Comparison of ENCODE assay signal across 8 mouse cellular contexts in genomic region chr2:31572051-31572914, GRCm38 (mm10). TPM values are rescaled to one million over a fixed set of nuclear protein-coding genes. Genes with fewer than 3 reads are reported as not detected.
DNase-seq lines count a peak whose midpoint lies in the region; ATAC-seq lines count a peak whose summit lies in the region.

Gene Fubp3 (plus strand): TSS chr2:31572651.

- peaks cover 14% of the 10 kb centered on the region for H3K4me1 ChIP-seq in lung, embryonic 16.5 days (replicated peaks; ENCODE audit: control insufficient read depth, insufficient read depth, low read length)

- H3K9me3 ChIP-seq in lung, embryonic 16.5 days (ENCODE audit: control insufficient read depth, low read length) = no peaks in the 10 kb centered on the region

- peak within 1 kb of the TSS; percentile 76 for H3K27ac ChIP-seq in lung, embryonic 16.5 days (ENCODE audit: low read length)

- peak within 1 kb of the TSS; percentile 97 for H3K4me3 ChIP-seq in lung, embryonic 16.5 days (ENCODE audit: low read length)

- no peaks in the 10 kb centered on the region for H3K27me3 ChIP-seq in lung, embryonic 16.5 days (ENCODE audit: control insufficient read depth, insufficient read depth, low read depth, low read length)

- H3K9ac ChIP-seq in lung, embryonic 16.5 days (ENCODE audit: low read length) = peak within 1 kb of the TSS; percentile 97

- ATAC-seq in hematopoietic stem cell, adult 5-6 weeks (replicated peaks in 1 of 2; ENCODE audit: insufficient read depth in 1 of 2, low FRiP score in 2 of 2, low TSS enrichment in 1 of 2, low read depth in 1 of 2, poor library complexity in 2 of 2, severe bottlenecking in 2 of 2) = peak; percentile 44 to 69
- peak; percentile 99 for ATAC-seq in lung, embryonic 16.5 days (ENCODE audit: low read depth)

- peak; percentile 80 for DNase-seq in MEL-GATA-1-ER (ENCODE audit: extremely low read depth, low read depth)
- peak; percentile 73 for DNase-seq in cerebellum, adult 8-10 months
- peak; percentile 90 for DNase-seq in forelimb bud, embryonic 11.5 days (ENCODE audit: low read depth, low spot score)
- DNase-seq in layer of hippocampus, adult 9-10 months (ENCODE audit: low spot score) = peak; percentile 49
- peak; percentile 80 for DNase-seq in ovary, postnatal 10 days (ENCODE audit: low spot score)
- DNase-seq in thymus, postnatal 10 days (ENCODE audit: low spot score in 2 of 2) = peak; percentile 76

- H3K4me2 ChIP-seq in lung, embryonic 16.5 days (ENCODE audit: low read depth, low read length) = peak within 1 kb of the TSS; percentile 83

- peaks cover 3% of the 10 kb centered on the region; the same call in 1 of the 2 replicates for H3K36me3 ChIP-seq in lung, embryonic 16.5 days (ENCODE audit: control insufficient read depth, insufficient read depth, low read length)

- under 1% methylated on average over 51 of the region's 51 CpGs for WGBS in lung, embryonic 16.5 days

RNA-seq across cellular contexts. Expression of gene Fubp3, which starts in this region (rescaled TPM):
- total RNA-seq in hematopoietic stem cell, adult 5-6 weeks (2017) = 32.0 and 36.3 TPM in 2 replicates
- polyA plus RNA-seq in lung, embryonic 16.5 days (2015; fragmentation: Nextera tagmentation; extraction: Ambion mirVana) = 81.3 and 82.3 TPM in 2 replicates

Comparison
In these comparisons a context has a peak if more than half of its experiments do, and no peak if none do; other contexts are left out.
1. Peak in every context shown above with its lines: DNase-seq, ATAC-seq, H3K4me3 ChIP-seq and H3K27ac ChIP-seq.